Mouse (Mus musculus): ENCODE results near the gene Rgs1. TPM values are rescaled to one million over a fixed set of nuclear protein-coding genes. Genes with fewer than 3 reads are reported as not detected.

Gene Rgs1
- 0.30 TPM in 1 of 2 replicates, not detected in the other for polyA plus RNA-seq (2015; fragmentation: Nextera tagmentation; extraction: Ambion mirVana)

GRCm38 (mm10) chr1:144248923-144249322, at the start of gene Rgs1:
Gene Rgs1, minus strand, starts transcription at chr1:144249242.
- no peaks in the 10 kb centered on the region for H3K9me3 ChIP-seq
- 78% methylated on average over 9 of the region's 9 CpGs for WGBS
- no peaks in the 10 kb centered on the region for H3K27me3 ChIP-seq
- ATAC-seq (ENCODE audit: low FRiP score, low read depth) = no peak
- H3K36me3 ChIP-seq = no peaks in the 10 kb centered on the region
- no peak within 1 kb of the TSS for H3K4me2 ChIP-seq
- H3K4me3 ChIP-seq = no peak within 1 kb of the TSS
- H3K9ac ChIP-seq = no peak within 1 kb of the TSS
- H3K27ac ChIP-seq (replicated peaks) = no peak within 1 kb of the TSS
- no peaks in the 10 kb centered on the region for H3K4me1 ChIP-seq (replicated peaks)

GRCm38 (mm10) chr1:144283020-144284014, 34.3 kb upstream of the Rgs1 start:
- Histone ChIP-seq H3K9ac (no peak overlapping the region), H3K27me3 (no peaks in the 10 kb centered on the region), H3K4me1 (replicated peaks) (no peaks in the 10 kb centered on the region), H3K27ac (replicated peaks) (no peak overlapping the region), H3K4me2 (no peak overlapping the region), H3K4me3 (no peak overlapping the region), H3K36me3 (no peaks in the 10 kb centered on the region), H3K9me3 (no peaks in the 10 kb centered on the region)
- 90% methylated on average over 3 of the region's 3 CpGs for WGBS
- ATAC-seq (ENCODE audit: low FRiP score, low read depth) = no peak

GRCm38 (mm10) chr1:144280056-144280455, 31.0 kb upstream of the Rgs1 start:
- Histone ChIP-seq H3K4me2 (no peak overlapping the region), H3K27me3 (no peaks in the 10 kb centered on the region), H3K4me3 (no peak overlapping the region), H3K9ac (no peak overlapping the region), H3K4me1 (replicated peaks) (no peaks in the 10 kb centered on the region), H3K9me3 (no peaks in the 10 kb centered on the region), H3K36me3 (no peaks in the 10 kb centered on the region), H3K27ac (replicated peaks) (no peak overlapping the region)
- WGBS = 85% methylated on average over 4 of the region's 4 CpGs
- ATAC-seq (ENCODE audit: low FRiP score, low read depth) = no peak

- Histone ChIP-seq H3K9me3 (no peaks in the 10 kb centered on the region), H3K4me3 (no peak overlapping the region), H3K4me2 (no peak overlapping the region), H3K27ac (replicated peaks) (no peak overlapping the region), H3K9ac (no peak overlapping the region), H3K27me3 (no peaks in the 10 kb centered on the region), H3K4me1 (replicated peaks) (no peaks in the 10 kb centered on the region), H3K36me3 (no peaks in the 10 kb centered on the region)
- 83% methylated on average over 2 of the region's 2 CpGs for WGBS
- ATAC-seq (ENCODE audit: low FRiP score, low read depth) = no peak
Observed at GRCm38 (mm10) chr1:144272991-144273390, 23.9 kb upstream of the Rgs1 start.

- Histone ChIP-seq H3K4me3 (no peak overlapping the region), H3K27ac (replicated peaks) (no peak overlapping the region), H3K4me2 (no peak overlapping the region), H3K36me3 (no peaks in the 10 kb centered on the region), H3K27me3 (no peaks in the 10 kb centered on the region), H3K9me3 (no peaks in the 10 kb centered on the region), H3K9ac (no peak overlapping the region), H3K4me1 (replicated peaks) (no peaks in the 10 kb centered on the region)
- 92% methylated on average over 2 of the region's 2 CpGs for WGBS
- ATAC-seq (ENCODE audit: low FRiP score, low read depth) = no peak
Observed at GRCm38 (mm10) chr1:144269112-144269511, 20.1 kb upstream of the Rgs1 start.

GRCm38 (mm10) chr1:144267471-144268470, 18.7 kb upstream of the Rgs1 start:
- 68% methylated on average over 3 of the region's 3 CpGs for WGBS
- no peaks in the 10 kb centered on the region for H3K4me1 ChIP-seq (replicated peaks)
- H3K4me2 ChIP-seq = no peak overlapping the region
- ATAC-seq (ENCODE audit: low FRiP score, low read depth) = no peak
- no peaks in the 10 kb centered on the region for H3K36me3 ChIP-seq
- H3K27ac ChIP-seq (replicated peaks) = no peak overlapping the region
- H3K9ac ChIP-seq = no peak overlapping the region
- H3K27me3 ChIP-seq = no peaks in the 10 kb centered on the region
- H3K4me3 ChIP-seq = no peak overlapping the region
- no peaks in the 10 kb centered on the region for H3K9me3 ChIP-seq

GRCm38 (mm10) chr1:144264000-144264399, 15.0 kb upstream of the Rgs1 start:
- 89% methylated on average over 3 of the region's 3 CpGs for WGBS
- no peak overlapping the region for H3K4me2 ChIP-seq
- no peak overlapping the region for H3K9ac ChIP-seq
- H3K27ac ChIP-seq (replicated peaks) = no peak overlapping the region
- no peak overlapping the region for H3K4me3 ChIP-seq
- no peaks in the 10 kb centered on the region for H3K4me1 ChIP-seq (replicated peaks)
- no peaks in the 10 kb centered on the region for H3K27me3 ChIP-seq
- no peaks in the 10 kb centered on the region for H3K36me3 ChIP-seq
- no peaks in the 10 kb centered on the region for H3K9me3 ChIP-seq
- ATAC-seq (ENCODE audit: low FRiP score, low read depth) = no peak

- no peaks in the 10 kb centered on the region for H3K9me3 ChIP-seq
Observed at GRCm38 (mm10) chr1:144262008-144262407, 13.0 kb upstream of the Rgs1 start.

GRCm38 (mm10) chr1:144258779-144259178, 9.7 kb upstream of the Rgs1 start:
- Histone ChIP-seq H3K4me3 (no peak overlapping the region), H3K4me1 (replicated peaks) (no peaks in the 10 kb centered on the region), H3K27ac (replicated peaks) (no peak overlapping the region), H3K27me3 (no peaks in the 10 kb centered on the region), H3K36me3 (no peaks in the 10 kb centered on the region), H3K4me2 (no peak overlapping the region), H3K9me3 (no peaks in the 10 kb centered on the region), H3K9ac (no peak overlapping the region)
- WGBS = 86% methylated on average over 3 of the region's 3 CpGs
- no peak for ATAC-seq (ENCODE audit: low FRiP score, low read depth)

More at GRCm38 (mm10) chr1:144262008-144262407, 13.0 kb upstream of the Rgs1 start:
- no peaks in the 10 kb centered on the region for H3K36me3 ChIP-seq
- no peaks in the 10 kb centered on the region for H3K4me1 ChIP-seq (replicated peaks)
- H3K4me3 ChIP-seq = no peak overlapping the region
- no peaks in the 10 kb centered on the region for H3K27me3 ChIP-seq
- H3K4me2 ChIP-seq = no peak overlapping the region
- no peak for ATAC-seq (ENCODE audit: low FRiP score, low read depth)
- no peak overlapping the region for H3K27ac ChIP-seq (replicated peaks)
- no peak overlapping the region for H3K9ac ChIP-seq

- no peaks in the 10 kb centered on the region for H3K9me3 ChIP-seq
- no peak for ATAC-seq (ENCODE audit: low FRiP score, low read depth)
- no peak overlapping the region for H3K4me2 ChIP-seq
- WGBS = 81% methylated on average over 2 of the region's 2 CpGs
- H3K27ac ChIP-seq (replicated peaks) = no peak overlapping the region
- no peak overlapping the region for H3K9ac ChIP-seq
- no peak overlapping the region for H3K4me3 ChIP-seq
- no peaks in the 10 kb centered on the region for H3K4me1 ChIP-seq (replicated peaks)
- H3K36me3 ChIP-seq = no peaks in the 10 kb centered on the region
- H3K27me3 ChIP-seq = no peaks in the 10 kb centered on the region
Observed at GRCm38 (mm10) chr1:144256556-144257331, 7.7 kb upstream of the Rgs1 start.

- H3K9ac ChIP-seq = no peak overlapping the region
- H3K4me1 ChIP-seq (replicated peaks) = no peaks in the 10 kb centered on the region
- 90% methylated on average over 3 of the region's 3 CpGs for WGBS
- no peaks in the 10 kb centered on the region for H3K9me3 ChIP-seq
- H3K36me3 ChIP-seq = no peaks in the 10 kb centered on the region
- no peak overlapping the region for H3K4me3 ChIP-seq
- no peak for ATAC-seq (ENCODE audit: low FRiP score, low read depth)
- no peak overlapping the region for H3K27ac ChIP-seq (replicated peaks)
- H3K4me2 ChIP-seq = no peak overlapping the region
- H3K27me3 ChIP-seq = no peaks in the 10 kb centered on the region
Observed at GRCm38 (mm10) chr1:144248206-144248605, 836 bp downstream of the Rgs1 start.

Measured in hindbrain, embryonic 15.5 days (tissue).